Mouse (Mus musculus) midbrain, embryonic 13.5 days (tissue): ENCODE measurements around the gene Plekha7. TPM values are rescaled to one million over a fixed set of nuclear protein-coding genes. Genes with fewer than 3 reads are reported as not detected.
"Not testable (repeated sequence)": the region's sequence is repeated elsewhere in the genome, so short reads cannot be mapped to it uniquely, and the experiment has no call there.

ENCODE experiments used
- ATAC-seq: fragments of 200-750 bp; cut with Nextera tagmentation; 2 replicates; pipeline ENCODE4 v1.8.0; 2017; ENCODE audit warnings: mild to moderate bottlenecking, moderate TSS enrichment, moderate library complexity
- H3K27ac ChIP-seq: fragments of 300-500 bp; sonication (generic); 2 replicates; pipeline ENCODE4 v1.5.1; 2015; ENCODE audit warnings: inconsistent platforms, mild to moderate bottlenecking, moderate library complexity
- H3K27me3 ChIP-seq: fragments of 300-500 bp; sonication (generic); 2 replicates; pipeline ENCODE4 v1.6.1; 2015; ENCODE audit warnings: mild to moderate bottlenecking, inconsistent platforms
- H3K36me3 ChIP-seq: fragments of 300-500 bp; sonication (generic); 2 replicates; pipeline ENCODE4 v1.6.1; 2015; ENCODE audit warnings: mild to moderate bottlenecking, inconsistent platforms
- H3K4me1 ChIP-seq: fragments of 300-500 bp; sonication (generic); replicated peaks from 2 replicates; pipeline ENCODE4 v1.6.1; 2015; ENCODE audit warnings: inconsistent platforms
- H3K4me2 ChIP-seq: fragments of 300-500 bp; sonication (generic); replicated peaks from 2 replicates; pipeline ENCODE4 v1.6.1; 2015; ENCODE audit warnings: moderate library complexity, mild to moderate bottlenecking, inconsistent platforms
- H3K4me3 ChIP-seq: fragments of 300-500 bp; sonication (generic); replicated peaks from 2 replicates; pipeline ENCODE4 v1.5.1; 2015; ENCODE audit warnings: mild to moderate bottlenecking, inconsistent platforms
- H3K9ac ChIP-seq: fragments of 300-500 bp; sonication (generic); replicated peaks from 2 replicates; pipeline ENCODE4 v1.6.1; 2015; ENCODE audit warnings: mild to moderate bottlenecking, inconsistent platforms
- H3K9me3 ChIP-seq: fragments of 300-500 bp; sonication (generic); 2 replicates; pipeline ENCODE4 v1.6.1; 2016; ENCODE audit warnings: mild to moderate bottlenecking, inconsistent platforms
- WGBS: fragments of 180-500 bp; shearing (Covaris S2); methylation state at CpG from one replicate; pipeline ENCODE4 v1.1.7; 2015; 5-methylcytosine and 5-hydroxymethylcytosine counted together
- polyA plus RNA-seq: library from polyadenylated mRNA; unstranded; fragments of >200 nt; fragmentation: Nextera tagmentation; extraction: Ambion mirVana; gene quantifications from 2 replicates; pipeline ENCODE4 v1.2.1, GENCODE M21; 2015

Gene Plekha7
- polyA plus RNA-seq, 1 experiment from 2014 or later = 10.1 TPM

- WGBS = 79% methylated on average over 12 of the region's 12 CpGs
- no peak for ATAC-seq
- H3K27ac ChIP-seq = no peak overlapping the region
- H3K9me3 ChIP-seq = no peaks in the 10 kb centered on the region
- H3K27me3 ChIP-seq = no peaks in the 10 kb centered on the region
- H3K4me2 ChIP-seq = no peak overlapping the region
- no peak overlapping the region for H3K9ac ChIP-seq
- no peak overlapping the region for H3K4me3 ChIP-seq
- H3K4me1 ChIP-seq = no peaks in the 10 kb centered on the region
- H3K36me3 ChIP-seq = no peaks in the 10 kb centered on the region
These were observed 192.8 kb downstream of the Plekha7 start for GRCm38 (mm10) chr7:116115216-116115930.

- no peak overlapping the region for H3K4me2 ChIP-seq
- no peaks in the 10 kb centered on the region for H3K27me3 ChIP-seq
- H3K27ac ChIP-seq = no peak overlapping the region
- no peak for ATAC-seq
- 78% methylated on average over 6 of the region's 6 CpGs for WGBS
- no peak overlapping the region for H3K9ac ChIP-seq
- no peaks in the 10 kb centered on the region for H3K4me1 ChIP-seq
- no peaks in the 10 kb centered on the region for H3K9me3 ChIP-seq
- no peak overlapping the region for H3K4me3 ChIP-seq
- H3K36me3 ChIP-seq = peaks cover 16% of the 10 kb centered on the region; the same call in 1 of the 2 replicates
These were observed 196.6 kb downstream of the Plekha7 start for GRCm38 (mm10) chr7:116111546-116111945.

- no peaks in the 10 kb centered on the region for H3K4me1 ChIP-seq
- ATAC-seq = no peak
- no peaks in the 10 kb centered on the region for H3K9me3 ChIP-seq
- H3K9ac ChIP-seq = no peak overlapping the region
- 81% methylated on average over 3 of the region's 3 CpGs for WGBS
- no peaks in the 10 kb centered on the region for H3K27me3 ChIP-seq
- H3K4me2 ChIP-seq = no peak overlapping the region
- peaks cover 25% of the 10 kb centered on the region for H3K36me3 ChIP-seq
- H3K27ac ChIP-seq = no peak overlapping the region
- no peak overlapping the region for H3K4me3 ChIP-seq
These were observed 197.5 kb downstream of the Plekha7 start for GRCm38 (mm10) chr7:116110661-116111060.

- Histone ChIP-seq H3K36me3 (peaks cover 61% of the 10 kb centered on the region), H3K9me3 (no peaks in the 10 kb centered on the region), H3K4me2 (no peak overlapping the region), H3K27ac (no peak overlapping the region), H3K4me3 (no peak overlapping the region), H3K4me1 (0 out of 2 replicates have a peak, but pooled peaks cover 8% of the 10 kb centered on the region), H3K9ac (no peak overlapping the region), H3K27me3 (no peaks in the 10 kb centered on the region)
- ATAC-seq = no peak
- 98% methylated on average over 9 of the region's 9 CpGs for WGBS
These were observed 205.1 kb downstream of the Plekha7 start for GRCm38 (mm10) chr7:116103091-116103490.

GRCm38 (mm10) chr7:116099952-116100528, 208.1 kb downstream of the Plekha7 start:
- no peak overlapping the region for H3K27ac ChIP-seq

GRCm38 (mm10) chr7:116093466-116093850, 214.7 kb downstream of the Plekha7 start:
- H3K36me3 ChIP-seq = no peaks in the 10 kb centered on the region
- peak overlapping the region; percentile 77 for H3K4me2 ChIP-seq
- peak overlapping the region; percentile 96 for H3K27ac ChIP-seq
- H3K27me3 ChIP-seq = no peaks in the 10 kb centered on the region
- peak overlapping the region; percentile 84 for H3K9ac ChIP-seq
- no peaks in the 10 kb centered on the region for H3K9me3 ChIP-seq
- peaks cover 25% of the 10 kb centered on the region for H3K4me1 ChIP-seq
- H3K4me3 ChIP-seq = peak overlapping the region; percentile 64
- under 1% methylated on average over 19 of the region's 19 CpGs for WGBS
- peak; percentile 92 for ATAC-seq

More at GRCm38 (mm10) chr7:116099952-116100528, 208.1 kb downstream of the Plekha7 start:
- no peak for ATAC-seq
- Histone ChIP-seq H3K4me2 (no peak overlapping the region), H3K9ac (no peak overlapping the region), H3K9me3 (no peaks in the 10 kb centered on the region), H3K4me1 (peaks cover 17% of the 10 kb centered on the region), H3K27me3 (no peaks in the 10 kb centered on the region), H3K4me3 (no peak overlapping the region), H3K36me3 (peaks cover 35% of the 10 kb centered on the region)
- 84% methylated on average over 7 of the region's 7 CpGs for WGBS

- H3K27me3 ChIP-seq = no peaks in the 10 kb centered on the region
- peak overlapping the region; percentile 77 for H3K4me2 ChIP-seq
- no peaks in the 10 kb centered on the region for H3K36me3 ChIP-seq
- no peaks in the 10 kb centered on the region for H3K9me3 ChIP-seq
- peak; percentile 100 for ATAC-seq
- H3K27ac ChIP-seq = peak overlapping the region; percentile 96
- peaks cover 25% of the 10 kb centered on the region for H3K4me1 ChIP-seq
- peak overlapping the region; percentile 64 for H3K4me3 ChIP-seq
- under 1% methylated on average over 38 of the region's 38 CpGs for WGBS
- peak overlapping the region; percentile 84 for H3K9ac ChIP-seq
These were observed 215.3 kb downstream of the Plekha7 start for GRCm38 (mm10) chr7:116092710-116093465.

GRCm38 (mm10) chr7:116084366-116084765, 223.8 kb downstream of the Plekha7 start, which contains the start of gene Gm4353:
Gene Gm4353 (minus strand): TSS chr7:116084635.
- H3K9me3 ChIP-seq, H3K36me3 ChIP-seq, H3K27ac ChIP-seq, H3K4me1 ChIP-seq, H3K4me2 ChIP-seq, ATAC-seq, H3K4me3 ChIP-seq, H3K9ac ChIP-seq, H3K27me3 ChIP-seq: not testable (repeated sequence)
- 97% methylated on average over 11 of the region's 11 CpGs for WGBS

Other genes starting within 250 kb of the Plekha7 start
- 0.87 and 0.89 TPM in 2 replicates for gene Gm4353, start 223.7 kb downstream of the Plekha7 start, polyA plus RNA-seq
- gene Rps13, start 25.8 kb upstream of the Plekha7 start, polyA plus RNA-seq = 578 and 624 TPM in 2 replicates
- 20.4 and 22.3 TPM in 2 replicates for gene Pik3c2a, start 135.1 kb upstream of the Plekha7 start, polyA plus RNA-seq
- 20.2 and 25.0 TPM in 2 replicates for gene Nucb2, start 196.0 kb upstream of the Plekha7 start, polyA plus RNA-seq